26 mouse cellular contexts compared by ENCODE assay signal in genomic region chr1:12424510-12424909, GRCm38 (mm10).
DNase-seq lines count a peak whose midpoint lies in the region; ATAC-seq lines count a peak whose summit lies in the region.
"Had no signal": no experiment of that assay in that cellular context is flagged by ENCODE, and none has a peak within 500 bp of the region (broad histone marks: within the 10 kb centered on the region; RNA-seq: fewer than 3 reads in every experiment).

No protein-coding gene starts in this region.

- DNase-seq in heart, adult 9 months (ENCODE audit: low spot score in 2 of 2) = no peak
- no peak for DNase-seq in kidney, postnatal 36 days
- DNase-seq in R1 (ENCODE audit: low read depth, low spot score) = peak; percentile 59
- peak; percentile 8 for DNase-seq in mesoderm, embryonic 11.5 days (ENCODE audit: low read depth, low spot score)
- DNase-seq in left cerebral cortex, adult 11 months (ENCODE audit: low spot score) = no peak
- DNase-seq: adrenal gland, adult 2 months; adrenal gland, postnatal 14 days; cerebellum, adult 11 months; cerebellum, adult 2 months; cerebellum, adult 9-11 months; cerebellum, postnatal 25 days; forebrain, postnatal 0 days; gastrocnemius, adult 2 months; gastrocnemius, postnatal 14 days; kidney, adult 2 months had no signal

- no peak overlapping the region for H3K9ac ChIP-seq in heart, embryonic 11.5 days (ENCODE audit: low read depth, low read length)
- H3K9ac ChIP-seq in kidney, embryonic 15.5 days = no peak overlapping the region
- H3K9ac ChIP-seq: embryonic facial prominence, embryonic 12.5 days; embryonic facial prominence, embryonic 15.5 days; forebrain, postnatal 0 days; hindbrain, embryonic 13.5 days had no signal

- H3K4me3 ChIP-seq in heart, embryonic 11.5 days (ENCODE audit: low read depth, low read length) = no peak overlapping the region
- no peak overlapping the region for H3K4me3 ChIP-seq in kidney, embryonic 15.5 days (replicated peaks)
- H3K4me3 ChIP-seq: embryonic facial prominence, embryonic 12.5 days; embryonic facial prominence, embryonic 15.5 days; gastrocnemius, adult 2 months; hindbrain, embryonic 10.5 days; hindbrain, embryonic 13.5 days had no signal

- no peak overlapping the region for H3K27ac ChIP-seq in heart, embryonic 11.5 days (ENCODE audit: low read depth, low read length)
- H3K27ac ChIP-seq in kidney, embryonic 15.5 days = no peak overlapping the region
- H3K27ac ChIP-seq: embryonic facial prominence, embryonic 12.5 days; embryonic facial prominence, embryonic 15.5 days; gastrocnemius, adult 2 months; hindbrain, embryonic 10.5 days; hindbrain, embryonic 13.5 days; hindbrain, postnatal 0 days had no signal

- no peaks in the 10 kb centered on the region for H3K27me3 ChIP-seq in heart, embryonic 11.5 days (ENCODE audit: control insufficient read depth, insufficient read depth, low read length)
- no peaks in the 10 kb centered on the region for H3K27me3 ChIP-seq in kidney, embryonic 15.5 days
- H3K27me3 ChIP-seq: embryonic facial prominence, embryonic 12.5 days; embryonic facial prominence, embryonic 15.5 days; hindbrain, embryonic 13.5 days had no signal

- peaks cover 5% of the 10 kb centered on the region; the same call in 1 of the 2 replicates for H3K4me1 ChIP-seq in heart, embryonic 11.5 days (ENCODE audit: control insufficient read depth, insufficient read depth, low read length)
- no peaks in the 10 kb centered on the region for H3K4me1 ChIP-seq in kidney, embryonic 15.5 days
- H3K4me1 ChIP-seq: embryonic facial prominence, embryonic 12.5 days; embryonic facial prominence, embryonic 15.5 days; hindbrain, embryonic 10.5 days; hindbrain, embryonic 13.5 days had no signal

- WGBS in heart, embryonic 11.5 days (ENCODE audit: insufficient replicate concordance) = 18% methylated on average over 2 of the region's 2 CpGs
- 45% methylated on average over 2 of the region's 2 CpGs for whole genome bisulfite sequencing in kidney, embryonic 15.5 days

- peak; percentile 49; the same call in 1 of the 2 replicates for ATAC-seq in heart, embryonic 11.5 days (replicated peaks; ENCODE audit: insufficient number of reproducible peaks, low FRiP score, low TSS enrichment)
- ATAC-seq in kidney, embryonic 15.5 days (replicated peaks; ENCODE audit: low FRiP score) = 0 out of 2 replicates have a peak, but pooled peaks have one; percentile 33
- ATAC-seq: CD4-positive, CD25-positive, alpha-beta regulatory T cell, adult 4 months; forebrain, embryonic 14.5 days; forebrain, postnatal 0 days; hindbrain, postnatal 0 days; inflammation-experienced regulatory T-cells, adult 6 months; intestine, embryonic 16.5 days had no signal

- H3K4me2 ChIP-seq in heart, embryonic 11.5 days = no peak overlapping the region
- H3K4me2 ChIP-seq in kidney, embryonic 15.5 days = no peak overlapping the region
- H3K4me2 ChIP-seq: embryonic facial prominence, embryonic 12.5 days; embryonic facial prominence, embryonic 15.5 days; hindbrain, embryonic 13.5 days had no signal

- H3K9me3 ChIP-seq in heart, embryonic 11.5 days (replicated peaks; ENCODE audit: control insufficient read depth, low read length) = no peaks in the 10 kb centered on the region
- no peaks in the 10 kb centered on the region for H3K9me3 ChIP-seq in kidney, embryonic 15.5 days (replicated peaks)
- H3K9me3 ChIP-seq: embryonic facial prominence, embryonic 12.5 days; embryonic facial prominence, embryonic 15.5 days; hindbrain, embryonic 10.5 days; hindbrain, embryonic 13.5 days had no signal

- no peaks in the 10 kb centered on the region for H3K36me3 ChIP-seq in heart, embryonic 11.5 days (ENCODE audit: control insufficient read depth, insufficient read depth, low read length)
- H3K36me3 ChIP-seq in kidney, embryonic 15.5 days = no peaks in the 10 kb centered on the region
- H3K36me3 ChIP-seq: embryonic facial prominence, embryonic 12.5 days; embryonic facial prominence, embryonic 15.5 days; hindbrain, embryonic 10.5 days; hindbrain, embryonic 13.5 days had no signal

Comparison
In these comparisons a context has a peak if more than half of its experiments do, and no peak if none do; other contexts are left out.
1. DNase-seq: peak in R1 (single experiment) and mesoderm, embryonic 11.5 days (single experiment); none in heart, adult 9 months (0 of 2), kidney, postnatal 36 days (0 of 2) and left cerebral cortex, adult 11 months (single experiment).